Mouse (Mus musculus): Measurements from ENCODE around the gene Aspdh. TPM values are rescaled to one million over a fixed set of nuclear protein-coding genes. Genes with fewer than 3 reads are reported as not detected.

The Aspdh gene
- polyA plus RNA-seq, 1 experiment = 29.8 TPM

DNA sequence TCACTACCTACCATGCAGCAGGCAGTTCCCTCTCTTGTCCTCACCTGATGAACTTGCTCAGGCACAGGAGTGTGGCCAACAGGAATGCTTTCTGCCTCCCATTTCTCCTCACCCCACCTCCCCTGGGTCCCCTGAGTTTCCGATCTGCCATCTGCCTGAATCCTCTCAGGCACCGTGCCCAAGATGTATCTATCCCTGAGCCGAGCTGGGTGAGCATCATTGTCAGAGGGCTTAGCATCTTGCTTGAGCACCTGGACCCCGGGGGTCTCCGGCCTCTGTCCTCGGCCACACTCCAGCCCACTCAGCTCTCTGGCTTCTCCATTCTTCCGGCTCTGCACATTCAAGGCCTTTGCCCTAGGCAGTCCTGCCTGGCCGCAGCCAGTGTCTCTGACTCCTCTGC, 27.3 kb upstream of the Aspdh start:
- TF ChIP-seq POLR2A (IDR thresholded peaks at IDR 0.05; ENCODE audit: borderline replicate concordance, extremely low read depth, insufficient read depth, insufficient read length, poor library complexity, severe bottlenecking) = no peak
- no peak for DNase-seq (ENCODE audit: low read depth)

DNA sequence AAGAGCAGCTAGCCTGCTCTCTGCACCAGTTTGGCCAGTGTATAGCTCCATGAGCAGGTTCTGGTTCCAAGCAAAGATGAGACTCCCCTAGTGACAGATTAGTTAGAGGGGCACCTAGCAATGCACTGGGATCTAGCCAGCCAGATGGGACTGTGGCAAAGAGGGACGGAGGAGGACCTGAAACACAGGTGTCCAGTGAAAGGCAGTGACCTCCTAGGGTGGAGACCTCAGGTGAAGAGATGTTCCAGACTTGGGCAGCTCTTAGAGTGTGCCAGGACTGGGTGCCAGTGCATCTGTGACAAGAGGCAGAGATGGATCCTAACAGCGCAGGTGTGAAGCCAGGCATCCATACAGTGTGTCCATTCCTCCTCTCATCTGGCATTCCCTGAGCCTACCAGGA, 25.5 kb upstream of the Aspdh start:
- TF ChIP-seq POLR2A (IDR thresholded peaks at IDR 0.05; ENCODE audit: borderline replicate concordance, extremely low read depth, insufficient read depth, insufficient read length, poor library complexity, severe bottlenecking) (no peak), CTCF (IDR thresholded peaks at IDR 0.05; ENCODE audit: borderline replicate concordance, extremely low read depth, insufficient read depth, insufficient read length) (no peak)

DNA sequence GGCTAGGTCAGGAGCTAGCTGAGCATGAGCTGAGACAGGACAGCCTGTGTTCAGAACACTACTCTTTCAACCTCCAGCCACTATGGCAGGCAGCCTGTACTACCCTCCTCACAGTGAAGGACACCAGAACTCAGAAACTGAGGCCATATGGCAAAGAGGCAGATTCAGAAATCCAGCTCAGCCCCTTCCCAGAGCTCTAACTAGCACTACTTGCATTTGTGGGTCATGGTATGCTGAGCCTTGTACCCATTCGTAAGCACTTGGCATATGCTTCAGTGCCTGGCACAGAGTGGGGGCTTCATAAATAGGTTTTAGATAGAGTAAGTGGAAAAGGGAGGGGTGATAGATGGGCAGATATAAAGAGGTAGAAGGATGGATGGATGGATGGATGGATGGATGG, 24.7 kb upstream of the Aspdh start:
- no peak for TF ChIP-seq POLR2A (IDR thresholded peaks at IDR 0.05; ENCODE audit: borderline replicate concordance, extremely low read depth, insufficient read depth, insufficient read length, poor library complexity, severe bottlenecking)
- no peak for TF ChIP-seq CTCF (IDR thresholded peaks at IDR 0.05; ENCODE audit: borderline replicate concordance, extremely low read depth, insufficient read depth, insufficient read length)
- no peak for DNase-seq (ENCODE audit: low read depth)

More for the DNA sequence above, 25.5 kb upstream of the Aspdh start:
- no peak for DNase-seq (ENCODE audit: low read depth)

DNA sequence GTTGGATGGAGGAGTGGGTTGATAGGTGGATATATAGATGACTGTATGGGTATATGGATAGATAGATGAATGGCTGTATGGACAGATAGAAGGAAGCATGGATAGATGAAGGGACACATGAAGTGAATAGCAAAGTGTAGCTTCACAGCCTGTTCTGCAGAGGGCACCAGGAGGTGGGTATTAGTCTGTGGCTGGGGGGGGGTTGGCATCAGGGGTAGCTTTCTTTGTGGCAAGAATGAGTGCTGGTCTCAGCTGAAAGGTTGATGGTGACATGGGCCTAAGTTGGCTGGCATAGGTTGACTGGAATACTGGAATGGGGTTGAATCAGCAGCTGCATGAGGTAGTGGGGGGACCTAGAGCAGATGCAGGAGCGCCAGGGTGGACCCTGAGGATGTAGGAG, 24.0 kb upstream of the Aspdh start:
- DNase-seq (ENCODE audit: low read depth) = no peak
- TF ChIP-seq CTCF (IDR thresholded peaks at IDR 0.05; ENCODE audit: borderline replicate concordance, extremely low read depth, insufficient read depth, insufficient read length) = no peak
- TF ChIP-seq POLR2A (IDR thresholded peaks at IDR 0.05; ENCODE audit: borderline replicate concordance, extremely low read depth, insufficient read depth, insufficient read length, poor library complexity, severe bottlenecking) = no peak

DNA sequence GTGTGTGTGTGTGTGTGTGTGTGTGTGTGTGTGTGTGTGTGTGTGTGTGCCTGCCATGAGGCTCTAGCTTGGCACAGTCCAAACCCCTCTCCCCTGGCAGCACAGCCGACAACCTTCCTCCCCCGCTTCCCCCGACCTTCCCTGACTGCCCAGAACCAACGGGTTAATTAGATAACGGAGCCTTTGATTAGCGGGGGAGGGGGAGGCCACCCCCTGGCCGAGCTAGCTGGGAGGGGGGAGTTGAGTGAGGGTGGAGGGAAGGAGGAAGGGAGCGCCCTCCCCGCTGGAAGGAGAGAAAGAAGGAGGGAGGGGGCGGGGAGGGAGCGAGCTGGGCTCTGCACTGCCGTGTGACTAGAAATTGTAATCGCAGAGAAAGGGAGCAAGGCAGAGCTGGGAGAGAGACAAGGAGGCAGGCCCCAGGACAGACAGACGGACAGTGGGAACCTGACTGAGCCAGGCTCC, 23.5 kb upstream of the Aspdh start:
- TF ChIP-seq CTCF (IDR thresholded peaks at IDR 0.05; ENCODE audit: borderline replicate concordance, extremely low read depth, insufficient read depth, insufficient read length) (no peak), POLR2A (IDR thresholded peaks at IDR 0.05; ENCODE audit: borderline replicate concordance, extremely low read depth, insufficient read depth, insufficient read length, poor library complexity, severe bottlenecking) (peak; percentile 35; the same call in 1 of the 2 replicates)
- DNase-seq (ENCODE audit: low read depth) = peak; percentile 95

DNA sequence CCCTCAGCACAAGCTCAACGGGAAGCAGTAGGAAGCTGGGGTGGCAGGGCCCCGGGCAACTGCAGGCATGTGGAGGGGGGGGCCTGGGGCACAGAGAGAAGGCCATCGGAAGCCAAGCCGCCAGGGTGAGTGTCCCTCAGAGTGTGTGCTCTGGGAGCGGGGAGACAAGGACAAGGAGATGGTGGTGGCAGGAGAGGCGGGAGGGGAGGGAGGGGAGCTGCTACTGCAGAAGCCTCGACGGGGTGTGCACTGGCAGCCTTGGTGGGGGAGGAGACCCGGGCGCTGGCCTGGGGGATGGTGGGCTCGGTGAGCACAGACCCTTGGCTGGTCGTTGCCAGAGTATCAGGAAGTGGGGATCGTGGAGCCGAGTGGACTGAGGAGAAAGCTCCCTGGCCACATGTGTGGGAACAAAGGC, 22.8 kb upstream of the Aspdh start:
- peak; percentile 14; the same call in 1 of the 2 replicates for TF ChIP-seq POLR2A (IDR thresholded peaks at IDR 0.05; ENCODE audit: borderline replicate concordance, extremely low read depth, insufficient read depth, insufficient read length, poor library complexity, severe bottlenecking)
- no peak for TF ChIP-seq CTCF (IDR thresholded peaks at IDR 0.05; ENCODE audit: borderline replicate concordance, extremely low read depth, insufficient read depth, insufficient read length)

DNA sequence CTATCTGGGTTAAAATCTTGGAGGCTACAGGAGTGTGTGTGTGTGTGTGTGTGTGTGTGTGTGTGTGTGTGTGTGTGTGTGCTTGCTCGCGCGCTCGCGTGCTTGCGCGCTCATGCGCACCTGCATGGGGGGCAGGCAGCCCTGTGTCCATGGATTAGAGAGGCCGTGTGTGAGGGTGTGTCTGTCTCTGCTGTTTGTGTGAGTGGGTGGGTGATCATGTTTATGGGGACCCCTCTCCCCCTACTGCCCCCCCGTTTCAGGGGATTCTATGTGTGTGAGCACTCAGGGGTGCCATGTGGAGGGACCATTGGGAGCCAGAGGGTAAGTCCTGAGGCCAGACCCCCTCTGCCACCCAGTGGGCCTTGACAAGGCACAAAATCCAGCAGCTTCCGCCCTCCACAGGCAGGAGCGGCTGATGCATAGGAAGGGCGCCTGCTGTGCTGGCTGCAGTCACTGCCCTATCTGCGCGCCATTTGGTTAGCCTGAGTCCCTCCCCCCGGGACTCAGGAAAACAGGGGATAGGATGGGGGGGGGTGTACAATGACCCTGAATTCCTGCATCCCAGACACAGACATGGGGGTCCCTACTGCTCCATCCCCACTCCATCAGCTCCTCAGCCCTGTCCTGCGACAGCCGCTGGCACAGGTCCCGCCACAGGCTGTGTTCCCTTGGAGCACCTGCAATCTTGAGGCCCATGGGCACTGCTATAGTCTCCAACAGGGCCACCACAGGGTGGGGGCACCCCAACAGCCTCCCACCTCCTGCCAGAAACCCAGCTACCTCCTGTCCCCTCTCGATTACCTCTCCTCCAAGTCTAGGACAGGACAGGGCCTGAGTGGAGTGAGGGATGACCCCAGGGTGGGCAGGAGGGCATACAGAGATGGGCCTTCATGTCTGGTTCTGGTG, 21.7 kb upstream of the Aspdh start:
- peak; percentile 89 for DNase-seq (ENCODE audit: low read depth)
- peak; percentile 5; the same call in 1 of the 2 replicates for TF ChIP-seq POLR2A (IDR thresholded peaks at IDR 0.05; ENCODE audit: borderline replicate concordance, extremely low read depth, insufficient read depth, insufficient read length, poor library complexity, severe bottlenecking)
- peak; percentile 53 for TF ChIP-seq CTCF (IDR thresholded peaks at IDR 0.05; ENCODE audit: borderline replicate concordance, extremely low read depth, insufficient read depth, insufficient read length)

More for the DNA sequence above, 22.8 kb upstream of the Aspdh start:
- DNase-seq (ENCODE audit: low read depth) = peak; percentile 82

DNA sequence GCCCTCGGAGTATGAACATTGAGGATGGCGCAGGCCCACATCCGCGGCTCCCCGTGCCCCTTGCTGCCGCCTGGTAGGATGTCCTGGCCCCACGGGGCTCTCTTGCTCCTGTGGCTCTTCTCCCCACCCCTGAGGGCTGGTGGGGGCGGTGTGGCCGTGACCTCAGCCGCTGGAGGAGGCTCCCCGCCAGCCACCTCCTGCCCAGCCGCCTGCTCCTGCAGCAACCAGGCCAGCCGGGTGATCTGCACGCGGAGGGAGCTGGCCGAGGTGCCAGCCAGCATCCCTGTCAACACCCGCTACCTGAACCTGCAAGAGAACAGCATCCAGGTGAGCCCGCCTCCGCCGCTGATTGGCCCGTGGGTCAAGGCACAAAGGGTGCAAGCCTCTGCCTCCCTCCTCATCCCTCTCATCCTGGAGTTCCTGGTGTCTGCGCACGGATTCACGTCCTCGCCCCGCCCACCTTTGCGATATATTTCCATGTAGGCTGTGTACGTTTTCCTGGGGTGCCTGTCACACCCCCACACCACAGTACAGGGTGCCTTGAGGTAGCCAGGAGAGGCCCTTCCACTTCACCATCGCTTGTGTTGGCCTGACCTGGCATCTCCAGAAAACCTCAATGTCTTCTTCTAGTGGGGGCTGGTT, 20.2 kb upstream of the Aspdh start:
- TF ChIP-seq CTCF (IDR thresholded peaks at IDR 0.05; ENCODE audit: borderline replicate concordance, extremely low read depth, insufficient read depth, insufficient read length) = no peak
- TF ChIP-seq POLR2A (IDR thresholded peaks at IDR 0.05; ENCODE audit: borderline replicate concordance, extremely low read depth, insufficient read depth, insufficient read length, poor library complexity, severe bottlenecking) = no peak
- DNase-seq (ENCODE audit: low read depth) = no peak

DNA sequence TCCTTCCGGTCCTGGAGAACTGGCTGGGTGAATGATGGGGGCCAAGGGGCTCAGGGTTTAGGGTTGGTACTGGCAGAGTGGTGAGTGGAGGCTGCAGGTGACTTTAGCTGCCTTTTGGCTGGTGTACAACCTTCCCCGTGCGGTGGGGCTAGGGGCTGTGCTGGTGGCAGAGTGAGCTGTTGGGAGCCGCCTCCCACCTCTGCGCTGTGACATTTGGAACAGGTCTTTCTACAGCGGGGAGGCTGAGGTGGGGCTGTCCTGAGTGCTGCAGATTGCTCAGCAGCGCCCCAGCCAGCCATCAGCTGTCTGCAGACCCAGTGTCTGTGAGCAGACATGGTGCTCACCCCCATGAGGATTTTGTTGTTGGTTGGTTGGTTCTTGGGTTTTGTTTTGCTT, 19.7 kb upstream of the Aspdh start:
- no peak for TF ChIP-seq POLR2A (IDR thresholded peaks at IDR 0.05; ENCODE audit: borderline replicate concordance, extremely low read depth, insufficient read depth, insufficient read length, poor library complexity, severe bottlenecking)
- TF ChIP-seq CTCF (IDR thresholded peaks at IDR 0.05; ENCODE audit: borderline replicate concordance, extremely low read depth, insufficient read depth, insufficient read length) = no peak
- DNase-seq (ENCODE audit: low read depth) = no peak

DNA sequence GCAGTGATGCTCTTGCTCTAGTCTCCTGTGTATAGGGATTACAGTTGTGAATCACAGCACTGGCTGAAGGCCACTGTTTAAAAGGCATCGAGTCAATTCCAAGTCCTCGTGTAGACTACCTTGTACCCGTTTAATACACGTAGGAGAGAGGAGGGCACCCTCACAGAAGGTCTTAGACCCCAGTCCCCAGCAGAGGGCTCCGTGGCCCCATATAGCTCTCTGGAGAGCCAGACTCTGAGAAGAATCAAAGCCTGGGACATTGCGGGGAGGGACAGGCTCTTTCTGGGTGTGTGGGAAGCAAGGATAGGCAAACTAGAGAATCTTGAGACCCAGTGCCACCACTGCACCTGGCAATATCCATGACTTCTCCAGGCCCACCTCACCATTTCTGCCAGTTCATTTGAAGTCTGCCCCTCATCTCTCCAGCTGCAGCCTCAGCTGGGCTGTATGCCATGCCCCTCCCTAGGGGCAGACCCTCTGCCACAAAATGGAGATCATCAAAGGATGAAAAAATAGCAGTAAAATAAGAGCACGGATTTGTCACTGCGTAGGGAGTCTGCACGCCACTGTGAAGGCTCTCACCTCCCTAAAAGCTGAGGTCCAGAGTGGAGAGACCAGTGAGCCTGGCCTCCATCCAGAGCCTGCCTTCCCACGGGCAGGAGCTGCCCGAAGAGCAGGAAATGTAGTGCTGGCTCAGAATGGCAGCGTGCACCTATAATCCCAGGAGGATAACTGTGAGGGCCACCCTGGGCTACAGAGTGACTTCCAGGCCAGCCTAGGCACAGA, 18.9 kb upstream of the Aspdh start:
- DNase-seq (ENCODE audit: low read depth) = no peak
- no peak for TF ChIP-seq POLR2A (IDR thresholded peaks at IDR 0.05; ENCODE audit: borderline replicate concordance, extremely low read depth, insufficient read depth, insufficient read length, poor library complexity, severe bottlenecking)
- peak; percentile 13; the same call in 1 of the 2 replicates for TF ChIP-seq CTCF (IDR thresholded peaks at IDR 0.05; ENCODE audit: borderline replicate concordance, extremely low read depth, insufficient read depth, insufficient read length)

DNA sequence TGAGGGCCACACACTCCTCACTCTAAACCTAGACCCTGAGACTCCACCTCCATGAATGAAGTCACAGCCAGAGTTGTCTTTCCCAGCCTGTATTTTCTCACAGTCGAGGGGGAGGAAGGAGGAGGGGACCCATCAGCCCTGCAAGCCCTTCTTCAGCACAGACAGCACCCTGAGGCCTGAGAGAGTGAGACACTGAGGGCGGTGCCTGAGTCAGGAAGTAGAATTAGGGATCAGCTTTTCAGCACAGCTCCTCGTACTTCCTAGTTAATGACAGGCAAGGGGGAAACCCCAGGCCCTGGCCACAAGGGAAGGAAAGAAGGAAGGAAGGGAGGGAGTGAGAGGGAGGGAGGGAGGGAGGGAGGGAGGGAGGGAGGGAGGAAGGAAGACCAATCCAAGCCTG, 11.9 kb upstream of the Aspdh start:
- TF ChIP-seq POLR2A (IDR thresholded peaks at IDR 0.05; ENCODE audit: borderline replicate concordance, extremely low read depth, insufficient read depth, insufficient read length, poor library complexity, severe bottlenecking) = no peak
- TF ChIP-seq CTCF (IDR thresholded peaks at IDR 0.05; ENCODE audit: borderline replicate concordance, extremely low read depth, insufficient read depth, insufficient read length) = no peak
- no peak for DNase-seq (ENCODE audit: low read depth)

All from brain, embryonic 14.5 days (tissue).